Mouse (Mus musculus) testis, adult 2 months (tissue): ENCODE results near the gene Filip1l.

ENCODE experiments used
- CTCF ChIP-seq: fragments of 200-500 bp; IDR thresholded peaks from 2 replicates; pipeline ENCODE4 v1.5.1; 2012; ENCODE audit warnings: low read depth, mild to moderate bottlenecking, inconsistent platforms, low read length, moderate library complexity; ENCODE audit not compliant: control insufficient read depth, insufficient read depth, insufficient replicate concordance
- POLR2A ChIP-seq: fragments of 200-500 bp; IDR thresholded peaks from 2 replicates; pipeline ENCODE4 v1.6.1; 2012; ENCODE audit warnings: low read depth, mild to moderate bottlenecking, inconsistent platforms, low read length, moderate library complexity; ENCODE audit not compliant: control insufficient read depth

DNA sequence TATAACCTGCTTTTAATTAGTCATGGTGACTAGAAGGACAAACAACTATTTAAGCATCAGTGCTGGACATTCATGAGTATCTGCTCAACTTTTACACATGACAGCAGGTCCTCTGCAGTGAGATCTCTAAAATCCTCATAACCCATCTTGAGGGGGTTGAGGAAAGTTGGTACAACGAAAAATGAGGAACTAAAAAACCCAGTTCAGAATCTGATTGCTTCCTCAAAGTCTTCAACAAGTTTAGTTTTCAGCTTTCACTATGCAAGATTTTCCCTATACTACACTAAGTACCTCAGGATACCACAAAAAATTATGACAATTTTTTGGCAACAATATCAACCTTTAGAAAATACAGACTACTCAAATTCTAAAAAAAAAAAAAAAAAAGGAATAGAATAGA, 181.5 kb downstream of the Filip1l start:
- TF ChIP-seq POLR2A (no peak), CTCF (no peak)
